Mouse (Mus musculus) forebrain, embryonic 11.5 days (tissue): Measurements from ENCODE around the gene Ahnak2. TPM values are rescaled to one million over a fixed set of nuclear protein-coding genes. Genes with fewer than 3 reads are reported as not detected.

Source experiments
- ATAC-seq: fragments of 200-750 bp; cut with Nextera tagmentation; replicated peaks from 2 replicates; pipeline ENCODE4 v1.8.0; 2017; ENCODE audit warnings: moderate TSS enrichment; ENCODE audit not compliant: low FRiP score
- DNase-seq: peaks from one replicate; pipeline ENCODE4 v3.0.0-alpha.2; 2017; ENCODE audit warnings: low spot score
- H3K27ac ChIP-seq: fragments of 300-500 bp; sonication (generic); 2 replicates; pipeline ENCODE4 v1.5.1; 2014; ENCODE audit warnings: low read depth, low read length
- H3K27me3 ChIP-seq: fragments of 300-500 bp; sonication (generic); 2 replicates; pipeline ENCODE4 v1.6.1; 2014; ENCODE audit warnings: mild to moderate bottlenecking, low read length, mixed read lengths; ENCODE audit not compliant: control insufficient read depth, insufficient read depth
- H3K36me3 ChIP-seq: fragments of 300-500 bp; sonication (generic); 2 replicates; pipeline ENCODE4 v1.6.1; 2014; ENCODE audit warnings: mild to moderate bottlenecking, low read length, moderate library complexity, mixed read lengths; ENCODE audit not compliant: control insufficient read depth, insufficient read depth
- H3K4me1 ChIP-seq: fragments of 300-500 bp; sonication (generic); replicated peaks from 2 replicates; pipeline ENCODE4 v1.6.1; 2014; ENCODE audit warnings: low read length, mixed read lengths; ENCODE audit not compliant: control insufficient read depth, insufficient read depth
- H3K4me2 ChIP-seq: fragments of 300-500 bp; sonication (generic); 2 replicates; pipeline ENCODE4 v1.6.1; 2014; ENCODE audit warnings: low read depth, mild to moderate bottlenecking, low read length, moderate library complexity, mixed read lengths; ENCODE audit not compliant: severe bottlenecking
- H3K4me3 ChIP-seq: fragments of 300-500 bp; sonication (generic); 2 replicates; pipeline ENCODE4 v1.5.1; 2014; ENCODE audit warnings: low read depth, low read length
- H3K9ac ChIP-seq: fragments of 300-500 bp; sonication (generic); 2 replicates; pipeline ENCODE4 v1.6.1; 2014; ENCODE audit warnings: low read length
- H3K9me3 ChIP-seq: fragments of 300-500 bp; sonication (generic); 2 replicates; pipeline ENCODE4 v1.6.1; 2016; ENCODE audit warnings: low read length, mixed read lengths; ENCODE audit not compliant: control insufficient read depth
- WGBS: fragments of 180-500 bp; shearing (Covaris S2); extraction: QIAGEN DNeasy Blood & Tissue Kit; methylation state at CpG from one replicate; pipeline ENCODE4 v1.1.7; 2014; 5-methylcytosine and 5-hydroxymethylcytosine counted together
- polyA plus RNA-seq: library from polyadenylated mRNA; unstranded; fragments of >200 nt; fragmentation: Nextera tagmentation; extraction: Ambion mirVana; gene quantifications from 2 replicates; pipeline ENCODE4 v1.2.1, GENCODE M21; 2014

The Ahnak2 gene
- polyA plus RNA-seq, 1 experiment from 2014 or later, result 0.08 TPM

DNA sequence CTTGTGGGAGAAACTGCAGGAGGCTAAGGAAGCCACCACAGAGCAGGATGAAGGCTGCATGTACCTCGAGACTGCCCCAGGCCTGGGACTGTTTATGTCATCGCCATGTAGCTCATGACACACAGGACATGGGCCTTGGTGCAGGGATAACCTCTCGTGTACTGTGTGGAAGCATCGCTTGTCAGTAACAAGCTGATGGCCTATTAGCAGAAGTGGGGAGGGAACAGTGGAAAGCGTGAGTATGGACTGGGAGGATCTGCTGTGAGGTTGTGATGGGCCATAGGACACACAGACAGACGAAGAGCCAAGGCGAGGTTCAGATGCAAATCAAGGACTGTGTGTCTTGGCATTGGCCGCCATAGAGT is 54.9 kb downstream of the Ahnak2 start:
- WGBS, result 76% methylated on average over 8 of the region's 8 CpGs
- 0 out of 2 replicates have a peak, but pooled peaks have one; percentile 11 for ATAC-seq
- no peak overlapping the region for H3K4me3 ChIP-seq
- H3K4me1 ChIP-seq, result peaks cover 2% of the 10 kb centered on the region; the same call in 1 of the 2 replicates
- H3K9ac ChIP-seq, result 0 out of 2 replicates have a peak overlapping the region, but pooled peaks have one; percentile 2
- H3K9me3 ChIP-seq, result no peaks in the 10 kb centered on the region
- peak overlapping the region; percentile 42; the same call in 1 of the 2 replicates for H3K27ac ChIP-seq
- H3K27me3 ChIP-seq, result no peaks in the 10 kb centered on the region
- no peak overlapping the region for H3K4me2 ChIP-seq
- DNase-seq, result no peak
- no peaks in the 10 kb centered on the region for H3K36me3 ChIP-seq

DNA sequence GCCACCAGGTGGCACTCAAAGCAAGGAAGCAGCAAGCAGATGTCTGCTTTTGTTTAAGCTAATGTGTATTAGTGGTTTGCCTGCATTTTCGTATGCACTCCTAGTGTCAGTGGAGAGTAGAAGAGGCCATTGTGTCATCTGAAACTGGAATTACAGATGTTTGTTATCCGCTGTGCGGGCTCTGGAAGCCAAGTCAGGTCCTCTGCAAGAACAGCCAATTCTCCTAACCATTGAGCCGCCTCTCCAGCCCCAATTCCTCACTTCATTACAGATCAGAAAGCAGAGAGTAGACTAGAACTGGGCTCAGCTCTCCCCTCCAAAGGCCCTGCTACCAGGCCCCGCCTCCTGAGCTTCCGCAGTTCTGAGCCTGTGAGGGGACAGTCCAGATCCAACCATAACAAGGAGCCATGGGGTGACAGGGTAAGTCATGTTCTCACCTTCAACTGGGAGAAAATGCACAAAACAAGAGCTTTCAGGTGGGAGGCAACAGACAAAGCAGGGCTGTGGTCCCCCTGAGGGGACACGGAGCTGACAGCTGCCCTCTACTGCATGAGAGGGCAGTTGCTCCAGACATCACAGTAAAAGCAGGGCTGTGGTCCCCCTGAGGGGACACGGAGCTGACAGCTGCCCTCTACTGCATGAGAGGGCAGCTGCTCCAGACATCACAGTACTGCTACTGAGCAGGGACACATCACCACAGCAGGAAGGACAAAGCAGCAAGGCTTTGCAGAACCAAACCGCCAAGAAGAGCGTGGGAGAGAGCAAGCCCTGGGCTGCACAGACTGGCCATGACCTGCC is 55.5 kb downstream of the Ahnak2 start:
- no peak overlapping the region for H3K4me3 ChIP-seq
- WGBS, result 22% methylated on average over 10 of the region's 10 CpGs
- H3K4me2 ChIP-seq, result no peak overlapping the region

DNA sequence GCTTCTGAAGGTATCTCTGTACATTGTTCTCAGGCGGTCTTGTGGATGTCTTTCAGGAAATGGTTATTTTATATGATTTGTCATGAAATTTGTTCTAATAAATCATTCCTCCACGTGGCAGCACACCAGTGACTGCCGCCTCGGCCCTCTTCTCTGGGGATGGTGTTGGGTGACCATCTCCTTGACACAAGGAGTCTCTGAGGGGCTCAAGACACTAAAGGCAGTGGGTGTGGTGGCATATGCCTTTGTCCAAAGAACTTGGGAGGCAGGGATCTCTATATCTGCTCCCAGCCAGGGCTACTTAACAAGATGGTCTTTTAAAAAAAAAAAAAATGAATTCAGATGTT is 56.0 kb downstream of the Ahnak2 start:
- H3K4me1 ChIP-seq, result peaks cover 2% of the 10 kb centered on the region; the same call in 1 of the 2 replicates
- no peak overlapping the region for H3K9ac ChIP-seq
- ATAC-seq (peak; percentile 19; the same call in 1 of the 2 replicates), DNase-seq (peak; percentile 35)
- H3K27me3 ChIP-seq, result no peaks in the 10 kb centered on the region
- H3K27ac ChIP-seq, result no peak overlapping the region
- H3K9me3 ChIP-seq, result no peaks in the 10 kb centered on the region
- H3K36me3 ChIP-seq, result no peaks in the 10 kb centered on the region
- H3K4me2 ChIP-seq, result no peak overlapping the region
- WGBS, result 91% methylated on average over 4 of the region's 4 CpGs
- H3K4me3 ChIP-seq, result no peak overlapping the region

More for the DNA sequence above, 55.5 kb downstream of the Ahnak2 start:
- 0 out of 2 replicates have a peak overlapping the region, but pooled peaks have one; percentile 2 for H3K9ac ChIP-seq
- H3K9me3 ChIP-seq, result no peaks in the 10 kb centered on the region
- DNase-seq (no peak), ATAC-seq (peak; percentile 47)
- peaks cover 2% of the 10 kb centered on the region; the same call in 1 of the 2 replicates for H3K4me1 ChIP-seq
- H3K27me3 ChIP-seq, result no peaks in the 10 kb centered on the region
- H3K27ac ChIP-seq, result peak overlapping the region; percentile 42
- no peaks in the 10 kb centered on the region for H3K36me3 ChIP-seq

DNA sequence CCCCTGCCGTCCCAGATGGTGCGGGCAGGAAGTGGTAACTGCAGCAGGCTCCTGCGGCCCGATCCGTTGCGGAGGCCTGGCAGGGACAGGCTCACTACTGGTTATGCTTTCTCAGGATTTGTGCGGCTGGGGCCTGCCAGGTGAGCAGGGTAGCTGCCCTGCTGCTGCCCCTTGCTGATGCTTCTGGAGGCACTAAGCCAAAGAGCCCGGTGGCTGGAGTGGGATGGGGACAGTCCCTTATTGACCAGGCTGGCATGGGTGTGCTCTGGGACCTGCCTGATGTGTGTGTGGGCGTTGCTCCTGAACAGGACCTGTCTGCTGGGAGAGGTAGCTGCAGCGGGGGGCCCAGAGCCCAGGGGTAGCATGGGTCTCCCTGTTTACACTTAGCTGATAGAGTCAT is 56.7 kb downstream of the Ahnak2 start:
- no peak overlapping the region for H3K4me3 ChIP-seq
- H3K27me3 ChIP-seq, result no peaks in the 10 kb centered on the region
- H3K4me1 ChIP-seq, result peaks cover 2% of the 10 kb centered on the region; the same call in 1 of the 2 replicates
- H3K9ac ChIP-seq, result no peak overlapping the region
- no peak overlapping the region for H3K27ac ChIP-seq
- no peaks in the 10 kb centered on the region for H3K36me3 ChIP-seq
- H3K9me3 ChIP-seq, result no peaks in the 10 kb centered on the region
- ATAC-seq (no peak), DNase-seq (peak; percentile 49)
- no peak overlapping the region for H3K4me2 ChIP-seq
- 92% methylated on average over 10 of the region's 10 CpGs for WGBS

DNA sequence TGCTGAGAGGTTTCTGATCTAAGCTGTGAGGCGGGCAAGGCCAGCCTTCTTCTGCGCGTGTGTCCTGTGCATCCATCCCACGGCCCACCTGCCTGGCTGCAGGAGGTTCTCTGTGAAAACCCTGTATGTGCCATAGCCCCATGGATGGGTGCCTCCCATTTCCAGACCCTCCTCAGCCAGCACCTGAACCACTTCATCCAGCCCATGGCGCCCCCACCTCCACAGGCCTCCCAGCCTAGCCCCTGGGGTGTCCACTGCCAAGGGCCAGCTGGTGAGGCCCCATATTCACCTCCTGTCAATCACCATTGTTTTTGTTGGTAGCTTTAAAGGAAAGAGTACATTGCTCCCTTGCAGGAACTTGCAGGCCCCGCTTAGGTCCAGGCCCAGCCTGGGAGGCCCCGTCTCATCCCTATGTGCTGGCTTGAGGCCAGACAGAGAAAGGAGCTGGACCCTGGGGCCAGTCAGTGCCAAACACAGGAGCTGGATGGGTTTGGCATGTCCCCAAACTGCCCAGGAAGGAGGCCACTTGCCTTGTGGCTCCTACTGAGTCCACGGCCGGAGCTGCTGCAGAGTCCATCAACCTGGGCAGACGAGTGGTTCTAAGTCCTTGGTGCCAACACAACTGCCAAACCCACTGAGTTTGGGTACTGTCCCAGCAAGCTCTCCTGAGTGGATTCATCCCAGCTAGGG is 57.4 kb downstream of the Ahnak2 start:
- Histone ChIP-seq H3K27me3 (no peaks in the 10 kb centered on the region), H3K9ac (no peak overlapping the region), H3K27ac (no peak overlapping the region), H3K4me3 (no peak overlapping the region), H3K4me1 (peaks cover 2% of the 10 kb centered on the region; the same call in 1 of the 2 replicates), H3K4me2 (no peak overlapping the region), H3K9me3 (no peaks in the 10 kb centered on the region), H3K36me3 (no peaks in the 10 kb centered on the region)
- 89% methylated on average over 10 of the region's 10 CpGs for WGBS
- peak; percentile 50 for DNase-seq
- no peak for ATAC-seq

DNA sequence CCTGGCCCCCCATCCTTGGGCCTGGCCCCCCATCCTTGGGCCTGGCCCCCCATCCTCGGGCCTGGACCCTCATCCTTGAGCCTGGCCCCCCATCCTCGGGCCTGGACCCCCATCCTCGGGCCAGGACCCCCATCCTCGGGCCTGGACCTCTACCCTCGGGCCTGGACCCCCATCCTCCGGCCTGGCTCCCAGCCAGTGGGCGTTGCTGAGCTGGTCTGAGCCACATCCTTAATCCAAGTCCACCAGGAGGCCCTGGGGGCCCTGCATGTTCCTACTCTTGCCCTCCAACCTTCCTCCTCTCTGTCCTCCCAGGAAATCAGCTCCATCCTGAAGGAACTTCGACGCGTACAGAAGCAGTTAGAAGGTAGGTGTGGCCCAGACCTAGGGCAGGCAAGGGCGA is 58.2 kb downstream of the Ahnak2 start:
- Histone ChIP-seq H3K4me3 (no peak overlapping the region), H3K9ac (no peak overlapping the region), H3K27me3 (no peaks in the 10 kb centered on the region), H3K4me2 (no peak overlapping the region), H3K27ac (no peak overlapping the region), H3K36me3 (no peaks in the 10 kb centered on the region), H3K9me3 (no peaks in the 10 kb centered on the region), H3K4me1 (peaks cover 2% of the 10 kb centered on the region; the same call in 1 of the 2 replicates)
- peak; percentile 54 for DNase-seq
- 87% methylated on average over 11 of the region's 11 CpGs for WGBS
- ATAC-seq, result no peak

DNA sequence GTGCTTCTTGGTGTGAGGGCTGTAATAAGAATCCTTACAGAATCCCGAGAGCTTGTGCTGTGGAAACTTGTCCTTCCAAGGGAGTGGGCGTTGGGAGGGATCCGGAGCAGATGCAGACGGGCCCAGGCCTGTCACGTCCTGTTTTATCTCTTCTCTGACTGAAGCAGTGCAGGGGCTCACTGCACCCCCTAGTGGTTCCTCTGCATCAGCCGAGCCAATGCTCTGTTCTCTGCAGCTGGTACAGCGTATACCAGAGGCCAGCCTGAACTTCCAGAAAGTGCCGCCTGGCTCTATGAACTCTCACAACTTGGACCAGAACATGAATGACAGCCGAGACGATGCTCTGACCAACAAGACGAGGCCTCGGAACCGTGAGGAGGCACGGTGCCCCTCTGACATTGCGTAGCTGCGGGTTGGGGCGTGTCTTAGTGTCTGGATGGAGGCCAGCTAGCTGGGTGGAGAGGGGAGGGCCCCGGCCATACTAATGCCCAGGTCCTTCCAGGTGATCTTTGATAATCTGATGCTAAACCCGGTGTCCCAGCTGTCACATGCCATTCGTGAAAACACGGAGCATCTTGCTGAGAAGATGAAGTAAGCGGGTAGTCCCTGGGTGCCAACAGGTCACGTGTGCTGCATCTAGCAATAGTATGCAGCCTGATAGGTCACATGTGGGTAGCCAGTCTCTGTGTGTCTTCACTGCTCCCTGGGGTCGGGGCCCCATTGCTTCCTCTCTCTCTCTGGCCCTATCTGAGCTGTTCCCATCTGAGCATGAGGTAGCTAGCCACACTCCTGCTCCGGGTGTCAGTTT is 59.1 kb downstream of the Ahnak2 start:
- Histone ChIP-seq H3K4me3 (no peak overlapping the region), H3K4me2 (no peak overlapping the region), H3K27ac (no peak overlapping the region), H3K9me3 (no peaks in the 10 kb centered on the region), H3K4me1 (peaks cover 2% of the 10 kb centered on the region; the same call in 1 of the 2 replicates), H3K27me3 (no peaks in the 10 kb centered on the region), H3K36me3 (no peaks in the 10 kb centered on the region), H3K9ac (peak overlapping the region; percentile 27; the same call in 1 of the 2 replicates)
- DNase-seq (peak; percentile 80), ATAC-seq (peak; percentile 70)
- WGBS, result 63% methylated on average over 25 of the region's 25 CpGs

DNA sequence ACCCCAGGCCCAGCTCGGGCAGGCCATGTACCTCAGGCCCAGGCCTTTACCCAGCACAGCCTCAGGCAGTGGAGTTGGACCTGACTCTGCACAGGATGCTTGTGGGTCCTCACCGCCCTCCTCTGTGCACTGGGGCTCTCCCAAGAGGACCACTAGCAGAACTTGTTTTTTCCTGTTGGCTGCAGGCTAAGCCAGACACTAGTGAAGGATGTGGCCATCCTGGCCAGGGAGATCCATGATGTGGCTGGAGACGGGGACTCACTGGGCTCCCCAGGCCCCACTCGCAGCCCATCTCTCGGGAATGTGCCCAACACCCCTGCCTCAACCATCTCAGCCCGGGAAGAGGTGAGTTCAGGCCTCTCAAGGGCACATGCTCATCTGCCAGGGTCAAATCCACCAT is 59.7 kb downstream of the Ahnak2 start:
- WGBS, result 74% methylated on average over 6 of the region's 6 CpGs
- DNase-seq (no peak), ATAC-seq (no peak; the same call in 1 of the 2 replicates)
- peak overlapping the region; percentile 27; the same call in 1 of the 2 replicates for H3K9ac ChIP-seq
- H3K4me2 ChIP-seq, result no peak overlapping the region
- H3K36me3 ChIP-seq, result no peaks in the 10 kb centered on the region
- no peak overlapping the region for H3K4me3 ChIP-seq
- no peak overlapping the region for H3K27ac ChIP-seq
- H3K27me3 ChIP-seq, result no peaks in the 10 kb centered on the region
- peaks cover 2% of the 10 kb centered on the region; the same call in 1 of the 2 replicates for H3K4me1 ChIP-seq
- H3K9me3 ChIP-seq, result no peaks in the 10 kb centered on the region
